Mouse (Mus musculus): Measurements from ENCODE around the gene 9130409I23Rik.
"Not testable (repeated sequence)": the region's sequence is repeated elsewhere in the genome, so short reads cannot be mapped to it uniquely, and the experiment has no call there.

Gene 9130409I23Rik

DNA sequence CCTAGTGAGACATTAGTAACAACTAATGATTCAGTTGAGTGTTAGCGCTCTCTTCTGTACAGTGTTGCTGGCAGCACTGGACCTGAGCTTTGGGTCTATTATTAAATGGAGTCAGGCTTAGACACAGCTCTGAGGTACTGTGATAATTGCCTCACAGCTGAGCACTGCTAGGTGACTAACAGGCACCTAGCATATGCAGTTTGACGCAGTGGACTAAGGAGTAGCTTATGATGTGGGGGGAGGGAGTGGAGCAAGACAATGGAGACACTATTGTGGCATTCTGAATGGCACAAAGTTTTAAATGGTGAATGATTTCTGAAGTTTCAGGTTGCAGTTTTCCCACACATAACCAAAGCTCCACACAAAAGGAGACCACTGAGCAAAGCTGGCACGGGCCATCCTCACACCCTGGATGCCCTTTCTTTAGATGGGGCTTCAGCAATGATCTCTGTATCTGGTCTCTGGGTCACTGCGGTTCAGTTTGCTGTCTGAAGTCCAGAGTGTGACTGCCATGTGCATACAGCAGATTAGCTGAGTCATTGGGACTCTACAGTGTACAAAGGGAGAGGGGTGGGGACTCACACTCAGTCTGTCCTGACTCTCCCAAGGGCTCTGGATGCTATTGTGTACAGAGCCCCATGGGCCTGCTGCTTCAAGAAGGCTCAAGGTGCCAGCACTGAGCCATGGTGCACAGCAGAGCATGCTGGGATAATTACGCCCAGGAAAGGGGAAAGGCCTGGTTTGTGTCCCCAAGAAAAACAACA, 15.8 kb upstream of the 9130409I23Rik start:
- DNase-seq (ENCODE audit: low spot score in 2 of 2), result not testable (repeated sequence)

DNA sequence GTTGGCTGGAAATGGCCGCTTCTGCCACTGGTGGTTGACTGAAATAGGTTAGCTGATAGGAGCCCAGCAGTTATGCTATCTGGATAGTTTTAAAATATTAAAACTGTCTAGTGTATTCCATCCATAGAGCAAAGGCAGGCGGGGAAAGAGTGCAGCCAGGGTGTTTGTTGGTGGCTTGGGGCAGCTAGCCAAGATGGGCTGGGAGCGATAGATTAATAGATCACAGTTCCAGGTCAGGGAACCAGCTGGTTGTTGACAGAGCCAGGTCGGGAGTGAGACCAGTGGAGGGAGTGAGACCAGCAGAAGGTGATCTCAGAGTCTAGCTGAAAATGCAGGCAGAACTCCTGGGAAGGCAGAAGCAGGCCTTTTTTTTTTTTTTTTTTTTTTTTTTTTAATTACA, 13.4 kb upstream of the 9130409I23Rik start:
- DNase-seq (ENCODE audit: low spot score in 2 of 2), result no peak

DNA sequence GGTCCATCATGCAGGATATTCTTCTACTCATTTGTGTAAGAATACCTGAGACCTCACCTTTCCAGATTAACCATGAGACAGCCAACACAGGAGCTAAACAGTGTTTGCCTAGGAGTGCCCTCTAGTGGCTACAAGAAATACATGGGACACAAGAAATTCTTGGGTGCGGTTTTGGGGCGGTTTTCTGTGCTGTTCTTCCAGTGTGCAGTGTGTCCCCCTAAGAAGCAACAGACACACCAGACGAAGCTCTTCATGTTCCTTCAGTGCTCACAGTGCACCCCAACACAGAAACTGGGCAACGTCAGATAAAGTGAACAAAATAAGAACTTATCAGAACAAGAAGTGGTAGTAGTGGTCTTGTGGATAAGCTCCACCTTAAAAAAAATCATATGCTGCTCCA, 11.4 kb upstream of the 9130409I23Rik start:
- DNase-seq (ENCODE audit: low spot score in 2 of 2), result no peak

- DNase-seq (ENCODE audit: low spot score in 2 of 2), result no peak
These were observed 3.5 kb upstream of the 9130409I23Rik start for GRCm38 (mm10) chr1:181047520-181047919.

- DNase-seq (ENCODE audit: low spot score in 2 of 2), result no peak
These were observed 1.7 kb upstream of the 9130409I23Rik start for GRCm38 (mm10) chr1:181049328-181049842.

DNA sequence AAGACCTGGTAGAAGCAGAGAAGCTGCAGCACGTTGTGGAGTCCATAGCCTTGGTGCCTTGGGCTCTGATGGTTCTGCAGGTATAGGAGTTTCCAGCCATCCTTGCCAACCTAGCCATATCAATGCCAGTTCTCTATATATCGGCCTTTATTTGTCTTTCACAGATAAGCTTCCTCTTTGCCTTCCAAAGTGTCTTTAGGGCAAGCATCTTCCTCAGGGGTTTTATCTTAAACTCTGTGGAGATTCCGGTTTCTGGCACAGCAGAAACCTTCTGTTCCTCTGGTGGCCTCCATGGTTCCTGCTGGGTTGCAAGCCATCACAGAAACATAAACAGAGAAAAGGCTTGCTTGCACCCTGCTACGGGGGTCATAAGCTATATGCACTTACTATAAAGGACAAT, 1.9 kb downstream of the 9130409I23Rik start:
- no peak for DNase-seq (ENCODE audit: low spot score in 2 of 2)

DNA sequence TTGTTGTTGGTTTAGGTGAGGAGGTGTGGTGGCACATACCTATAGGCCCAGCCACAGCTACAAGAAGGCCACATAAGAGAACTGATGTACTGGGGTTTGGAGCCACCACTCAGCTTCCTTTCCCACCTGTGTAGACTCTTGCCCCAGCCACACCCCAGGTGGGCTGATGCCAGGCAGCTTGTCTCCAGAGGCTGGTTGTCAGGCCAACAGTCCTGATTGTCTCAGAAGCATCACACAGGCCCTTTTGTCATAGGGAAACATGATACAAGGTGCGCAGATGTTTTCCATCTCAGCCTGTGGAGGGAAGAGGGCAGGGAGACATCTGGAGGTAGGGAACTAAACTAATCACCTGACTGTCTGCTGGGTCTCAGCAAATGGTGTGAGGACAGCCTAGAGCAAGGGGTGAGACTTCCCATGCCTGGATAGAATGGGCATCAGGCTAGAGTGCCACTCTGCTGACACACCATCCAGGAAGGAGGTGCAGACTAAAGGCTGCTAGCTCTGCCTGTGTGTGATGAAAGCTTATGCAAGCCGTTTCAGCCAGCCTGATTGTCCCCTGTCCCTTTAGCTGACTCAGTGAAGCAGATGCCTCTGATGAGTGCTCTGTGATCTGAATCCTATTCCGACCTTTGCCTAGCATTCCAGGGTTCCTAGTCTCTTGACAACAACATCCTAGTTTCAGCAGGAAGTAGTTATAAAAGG, 10.9 kb downstream of the 9130409I23Rik start:
- no peak for DNase-seq (ENCODE audit: low spot score in 2 of 2)

GRCm38 (mm10) chr1:181063991-181064390, 13.0 kb downstream of the 9130409I23Rik start:
- DNase-seq (ENCODE audit: low spot score in 2 of 2), result no peak

- peak in 1 of 2 experiments; percentile 18 for DNase-seq (ENCODE audit: low spot score in 2 of 2)
These were observed 13.6 kb downstream of the 9130409I23Rik start for GRCm38 (mm10) chr1:181064648-181065047.

DNA sequence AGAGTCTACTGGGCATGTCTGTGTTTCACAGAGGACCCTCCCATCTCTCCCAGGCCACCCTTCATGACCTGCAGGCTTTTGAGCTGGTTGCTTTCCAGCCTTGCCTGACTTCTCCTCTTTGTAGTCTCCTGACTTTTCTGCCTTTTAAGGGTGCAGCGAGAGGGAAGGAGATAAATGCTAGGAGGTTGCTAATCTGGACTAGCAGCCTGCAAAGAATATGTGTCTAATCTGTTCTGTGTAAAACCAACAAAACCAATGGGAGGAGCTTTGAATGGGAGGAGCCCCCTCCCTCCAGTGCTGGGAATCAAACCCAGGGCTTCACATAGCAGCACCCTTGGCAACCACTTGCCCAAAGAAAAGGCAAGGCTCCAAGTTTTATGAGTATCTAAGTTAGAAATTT, 17.3 kb downstream of the 9130409I23Rik start:
- DNase-seq (ENCODE audit: low spot score in 2 of 2), result no peak

DNA sequence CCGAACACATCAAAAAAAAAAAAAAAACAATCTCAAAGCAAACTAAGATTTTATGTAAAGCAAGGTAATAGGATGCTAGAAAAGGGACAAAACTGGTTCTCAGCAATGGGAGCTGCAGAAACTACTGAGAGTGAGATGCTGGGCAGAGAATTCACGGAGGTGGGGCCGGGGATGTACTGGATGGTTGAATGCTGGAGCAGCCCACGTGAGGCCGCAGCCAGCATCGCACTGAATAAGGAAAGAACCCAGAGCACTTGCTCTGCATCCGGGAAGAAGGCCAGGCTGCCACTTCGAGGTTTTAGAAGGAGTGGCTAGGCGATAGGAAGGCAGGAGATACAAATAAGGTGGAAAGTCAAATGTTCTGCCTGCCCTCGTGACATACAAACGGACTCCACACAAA, 18.6 kb downstream of the 9130409I23Rik start:
- DNase-seq (ENCODE audit: low spot score in 2 of 2), result no peak

DNA sequence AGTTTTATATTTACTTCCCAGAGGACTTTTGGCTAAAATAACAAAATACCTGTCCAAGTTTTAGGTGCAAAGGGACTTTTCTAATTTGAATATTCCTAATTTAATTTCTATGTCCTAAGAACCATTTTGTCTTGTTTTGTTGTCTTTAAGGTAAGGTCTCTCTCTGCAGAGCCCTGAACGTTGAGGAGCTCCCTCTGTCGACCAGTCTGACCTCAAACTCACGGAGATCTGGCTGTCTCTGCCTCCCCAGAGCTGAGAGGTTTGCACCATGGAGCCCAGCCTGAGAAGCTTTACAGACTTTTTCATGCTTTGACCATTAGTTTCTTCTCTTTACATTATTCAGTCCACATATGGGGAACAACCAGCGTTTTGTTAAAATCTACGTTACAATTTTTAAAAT, 22.0 kb downstream of the 9130409I23Rik start:
- DNase-seq (ENCODE audit: low spot score in 2 of 2), result no peak

- no peak for DNase-seq (ENCODE audit: low spot score in 2 of 2)
These were observed 33.0 kb downstream of the 9130409I23Rik start for GRCm38 (mm10) chr1:181084021-181084420.

GRCm38 (mm10) chr1:181090048-181090447, 39.0 kb downstream of the 9130409I23Rik start:
- no peak for DNase-seq (ENCODE audit: low spot score in 2 of 2)

Data from urinary bladder, postnatal 36 days (tissue).